Mouse (Mus musculus) MEL (cell line): ENCODE measurements around the gene Galnt2. TPM values are rescaled to one million over a fixed set of nuclear protein-coding genes. Genes with fewer than 3 reads are reported as not detected.

Source experiments
- DNase-seq: peaks from one replicate; pipeline ENCODE4 v3.0.0; 2011; ENCODE audit warnings: low read depth, low spot score
- H3K27ac ChIP-seq: 2 replicates; pipeline ENCODE4 v1.5.1; 2012; ENCODE audit warnings: low read depth, mild to moderate bottlenecking, control low read depth, low read length, moderate library complexity; ENCODE audit not compliant: control insufficient read depth
- H3K27me3 ChIP-seq, 2 experiments: fragments of 150-350 bp in 1 of 2; sonication (generic) in 1 of 2; 2 replicates each; pipeline ENCODE4 v1.6.1; 2012; ENCODE audit warnings: low read length in 2 of 2, mild to moderate bottlenecking in 2 of 2, improper control_type of control experiment in 1 of 2, moderate library complexity in 1 of 2; ENCODE audit not compliant: insufficient read depth in 2 of 2, control insufficient read depth in 1 of 2
- H3K36me3 ChIP-seq, 2 experiments: 2 replicates each; pipeline ENCODE4 v1.6.1; 2012 to 2014; ENCODE audit warnings: low read length in 2 of 2, improper control_type of control experiment in 1 of 2, inconsistent platforms in 1 of 2, mild to moderate bottlenecking in 1 of 2; ENCODE audit not compliant: insufficient read depth in 2 of 2, control insufficient read depth in 1 of 2
- H3K4me1 ChIP-seq, 2 experiments: fragments of 150-350 bp in 1 of 2; sonication (generic) in 1 of 2; 2 replicates each; pipeline ENCODE4 v1.6.1; 2012; ENCODE audit warnings: low read length in 2 of 2, improper control_type of control experiment in 1 of 2, mild to moderate bottlenecking in 1 of 2; ENCODE audit not compliant: insufficient read depth in 2 of 2, control insufficient read depth in 1 of 2
- H3K4me3 ChIP-seq, 2 experiments: fragments of 150-350 bp in 1 of 2; sonication (generic) in 1 of 2; 2 replicates each; pipeline ENCODE4 v1.5.1; 2012; ENCODE audit warnings: low read depth in 2 of 2, low read length in 2 of 2, mild to moderate bottlenecking in 2 of 2, moderate library complexity in 2 of 2, control low read depth in 1 of 2, improper control_type of control experiment in 1 of 2; ENCODE audit not compliant: control insufficient read depth in 1 of 2, insufficient read depth in 1 of 2
- H3K79me2 ChIP-seq: 2 replicates; pipeline ENCODE4 v1.6.1; 2012; ENCODE audit warnings: mild to moderate bottlenecking, low read length, moderate library complexity; ENCODE audit not compliant: control insufficient read depth, poor library complexity, insufficient read depth
- H3K9ac ChIP-seq: 2 replicates; pipeline ENCODE4 v1.6.1; 2012; ENCODE audit warnings: low read depth, mild to moderate bottlenecking, control low read depth, low read length, moderate library complexity; ENCODE audit not compliant: control insufficient read depth, poor library complexity, severe bottlenecking
- H3K9me3 ChIP-seq: fragments of 150-350 bp; sonication (generic); replicated peaks from 2 replicates; pipeline ENCODE4 v1.6.1; 2012; ENCODE audit warnings: mild to moderate bottlenecking, low read length, improper control_type of control experiment, moderate library complexity; ENCODE audit not compliant: insufficient read depth
- BHLHE40 ChIP-seq: IDR thresholded peaks from 2 replicates; pipeline ENCODE4 v1.6.1; 2012; ENCODE audit warnings: low read depth, mild to moderate bottlenecking, inconsistent platforms, low read length, improper control_type of control experiment, borderline replicate concordance
- CHD1 ChIP-seq: IDR thresholded peaks from 2 replicates; pipeline ENCODE4 v1.6.1; 2012; ENCODE audit warnings: low read depth, mild to moderate bottlenecking, inconsistent platforms, low read length, improper control_type of control experiment
- CHD2 ChIP-seq: IDR thresholded peaks from 2 replicates; pipeline ENCODE4 v1.6.1; 2011; ENCODE audit warnings: low read length, improper control_type of control experiment
- ELF1 ChIP-seq: IDR thresholded peaks from 2 replicates; pipeline ENCODE4 v1.6.1; 2014; ENCODE audit warnings: low read depth, mild to moderate bottlenecking, inconsistent platforms, low read length, improper control_type of control experiment, moderate library complexity
- ETS1 ChIP-seq: IDR thresholded peaks from 2 replicates; pipeline ENCODE4 v1.6.1; 2012; ENCODE audit warnings: low read depth, mild to moderate bottlenecking, inconsistent platforms, low read length, improper control_type of control experiment, moderate library complexity
- GABPA ChIP-seq: IDR thresholded peaks from 2 replicates; pipeline ENCODE4 v1.6.1; 2012; ENCODE audit warnings: low read depth, mild to moderate bottlenecking, inconsistent platforms, low read length, improper control_type of control experiment, moderate library complexity
- GATA1 ChIP-seq: IDR thresholded peaks from 2 replicates; pipeline ENCODE4 v1.6.1; 2011; ENCODE audit warnings: low read depth, low read length, improper control_type of control experiment
- HCFC1 ChIP-seq: IDR thresholded peaks from 2 replicates; pipeline ENCODE4 v1.6.1; 2012; ENCODE audit warnings: low read depth, mild to moderate bottlenecking, inconsistent platforms, low read length, improper control_type of control experiment, moderate library complexity
- JUND ChIP-seq: IDR thresholded peaks from 2 replicates; pipeline ENCODE4 v1.6.1; 2011; ENCODE audit warnings: low read depth, mild to moderate bottlenecking, improper control_type of control experiment, low read length
- MAFK ChIP-seq: IDR thresholded peaks from 2 replicates; pipeline ENCODE4 v1.6.1; 2011; ENCODE audit warnings: low read depth, mild to moderate bottlenecking, low read length, improper control_type of control experiment, borderline replicate concordance
- MAZ ChIP-seq: IDR thresholded peaks from 2 replicates; pipeline ENCODE4 v1.6.1; 2012; ENCODE audit warnings: low read depth, mild to moderate bottlenecking, inconsistent platforms, low read length, improper control_type of control experiment
- MEF2A ChIP-seq: IDR thresholded peaks from 2 replicates; pipeline ENCODE4 v1.6.1; 2014; ENCODE audit warnings: low read depth, mild to moderate bottlenecking, inconsistent platforms, low read length, improper control_type of control experiment; ENCODE audit not compliant: poor library complexity, insufficient replicate concordance, severe bottlenecking; ENCODE audit errors: extremely low read depth
- MXI1 ChIP-seq: IDR thresholded peaks from 2 replicates; pipeline ENCODE4 v1.6.1; 2011; ENCODE audit warnings: mild to moderate bottlenecking, low read depth, low read length, improper control_type of control experiment
- MYC ChIP-seq: IDR thresholded peaks from 2 replicates; pipeline ENCODE4 v1.6.1; 2011; ENCODE audit warnings: low read depth, mild to moderate bottlenecking, low read length, improper control_type of control experiment, moderate library complexity
- NRF1 ChIP-seq: IDR thresholded peaks from 2 replicates; pipeline ENCODE4 v1.6.1; 2014; ENCODE audit warnings: low read depth, mild to moderate bottlenecking, inconsistent platforms, low read length, improper control_type of control experiment, moderate library complexity; ENCODE audit not compliant: poor library complexity, insufficient read depth, severe bottlenecking
- RAD21 ChIP-seq: IDR thresholded peaks from 2 replicates; pipeline ENCODE4 v1.6.1; 2011; ENCODE audit warnings: mild to moderate bottlenecking, low read depth, low read length, improper control_type of control experiment
- RCOR1 ChIP-seq: IDR thresholded peaks from 2 replicates; pipeline ENCODE4 v1.6.1; 2012; ENCODE audit warnings: low read depth, mild to moderate bottlenecking, inconsistent platforms, low read length, improper control_type of control experiment
- TAL1 ChIP-seq: IDR thresholded peaks from 2 replicates; pipeline ENCODE4 v1.6.1; 2012; ENCODE audit warnings: mild to moderate bottlenecking, inconsistent platforms, low read length, moderate library complexity, mixed read lengths
- UBTF ChIP-seq: IDR thresholded peaks from 2 replicates; pipeline ENCODE4 v1.6.1; 2012; ENCODE audit warnings: low read depth, mild to moderate bottlenecking, inconsistent platforms, low read length, improper control_type of control experiment, moderate library complexity, borderline replicate concordance; ENCODE audit not compliant: insufficient read depth
- USF1 ChIP-seq: IDR thresholded peaks from 2 replicates; pipeline ENCODE4 v1.6.1; 2014; ENCODE audit warnings: low read depth, mild to moderate bottlenecking, inconsistent platforms, low read length, improper control_type of control experiment, moderate library complexity
- ZC3H11A ChIP-seq: IDR thresholded peaks from 2 replicates; pipeline ENCODE4 v1.6.1; 2012; ENCODE audit warnings: low read depth, mild to moderate bottlenecking, inconsistent platforms, low read length, improper control_type of control experiment
- ZKSCAN1 ChIP-seq: IDR thresholded peaks from 2 replicates; pipeline ENCODE4 v1.6.1; 2012; ENCODE audit warnings: low read depth, mild to moderate bottlenecking, inconsistent platforms, low read length, improper control_type of control experiment, moderate library complexity
- ZMIZ1 ChIP-seq: IDR thresholded peaks from 2 replicates; pipeline ENCODE4 v1.6.1; 2012; ENCODE audit warnings: low read depth, mild to moderate bottlenecking, inconsistent platforms, low read length, improper control_type of control experiment, moderate library complexity
- polyA plus RNA-seq, 2 experiments: library from polyadenylated mRNA; stranded (reverse) in 1 of 2; unstranded in 1 of 2; fragments of >175 nt in 1 of 2; fragments of >200 nt in 1 of 2; gene quantifications; 2 replicates each; pipeline versions ENCODE4 v1.2.1 to v1.2.4; 2012; ENCODE audit warnings: low replicate concordance in 2 of 2, low read depth in 1 of 2; ENCODE audit not compliant: insufficient read length in 2 of 2, insufficient read depth in 1 of 2, missing spikeins in 1 of 2
- total RNA-seq: library from RNA; depleted of rRNA; stranded (reverse); fragments of 300-350 nt; gene quantifications from 2 replicates; pipeline ENCODE4 v1.2.3, GENCODE M21; 2012

Gene Galnt2
- total and polyA plus RNA-seq, 3 experiments = 12.0 to 14.5 TPM; not detected in 1

GRCm38 (mm10) chr8:124200400-124200799 is 30.8 kb upstream of the Galnt2 start:
- Histone ChIP-seq H3K27me3 (peaks cover 0 to 3% of the 10 kb centered on the region in 2 experiments; a peak in 1 of 4 replicates), H3K79me2 (no peaks in the 10 kb centered on the region), H3K36me3 (no peaks in the 10 kb centered on the region), H3K9me3 (no peaks in the 10 kb centered on the region), H3K4me1 (no peaks in the 10 kb centered on the region), H3K4me3 (no peak overlapping the region), H3K9ac (no peak overlapping the region), H3K27ac (no peak overlapping the region)
- DNase-seq = no peak
- TF ChIP-seq MAZ = no peak
- TF ChIP-seq ETS1 = no peak
- no peak for TF ChIP-seq ZC3H11A
- no peak for TF ChIP-seq RAD21
- no peak for TF ChIP-seq USF1
- no peak for TF ChIP-seq ELF1
- no peak for TF ChIP-seq ZKSCAN1
- TF ChIP-seq MEF2A = no peak
- no peak for TF ChIP-seq TAL1
- TF ChIP-seq MAFK = no peak
- TF ChIP-seq JUND = no peak
- TF ChIP-seq UBTF = no peak
- no peak for TF ChIP-seq GABPA
- no peak for TF ChIP-seq MYC
- no peak for TF ChIP-seq BHLHE40
- no peak for TF ChIP-seq MXI1
- no peak for TF ChIP-seq NRF1

GRCm38 (mm10) chr8:124201706-124202105 is 29.5 kb upstream of the Galnt2 start:
- TF ChIP-seq NRF1 (no peak), CHD1 (no peak), ZMIZ1 (no peak), USF1 (no peak), RCOR1 (no peak), HCFC1 (no peak), CHD2 (no peak), GATA1 (no peak), UBTF (no peak)
- TF ChIP-seq, all 39 proteins: peak for 0
- H3K79me2 ChIP-seq = no peaks in the 10 kb centered on the region
- no peak overlapping the region for H3K4me3 ChIP-seq
- no peaks in the 10 kb centered on the region for H3K9me3 ChIP-seq
- H3K36me3 ChIP-seq = no peaks in the 10 kb centered on the region
- H3K4me1 ChIP-seq = no peaks in the 10 kb centered on the region
- H3K9ac ChIP-seq = no peak overlapping the region
- H3K27me3 ChIP-seq = peaks cover 0 to 3% of the 10 kb centered on the region in 2 experiments; a peak in 1 of 4 replicates
- no peak for DNase-seq
- no peak overlapping the region for H3K27ac ChIP-seq
